Mouse (Mus musculus) brain, embryonic 14.5 days (tissue): ENCODE data around the gene Cfp. TPM values are rescaled to one million over a fixed set of nuclear protein-coding genes. Genes with fewer than 3 reads are reported as not detected.

Experiments used
- DNase-seq: peaks from one replicate; pipeline ENCODE4 v3.0.0-alpha.2; 2011; ENCODE audit warnings: low read depth
- CTCF ChIP-seq: fragments of 200-500 bp; IDR thresholded peaks from 2 replicates; pipeline ENCODE4 v1.5.1; 2012; ENCODE audit warnings: inconsistent platforms, mild to moderate bottlenecking, moderate library complexity, borderline replicate concordance; ENCODE audit not compliant: insufficient read depth, insufficient read length; ENCODE audit errors: extremely low read depth
- POLR2A ChIP-seq: fragments of 200-500 bp; IDR thresholded peaks from 2 replicates; pipeline ENCODE4 v1.6.1; 2012; ENCODE audit warnings: mild to moderate bottlenecking, inconsistent platforms, borderline replicate concordance; ENCODE audit not compliant: poor library complexity, insufficient read depth, insufficient read length, severe bottlenecking; ENCODE audit errors: extremely low read depth
- polyA plus RNA-seq: library from polyadenylated mRNA; depleted of rRNA; stranded (reverse); fragments of >200 nt; gene quantifications from 2 replicates; pipeline ENCODE4 v1.2.3, GENCODE M21; 2012; rRNA removed

Gene Cfp
- polyA plus RNA-seq, 1 experiment = 25.4 TPM

GRCm38 (mm10) chrX:20913726-20914125 is 17.6 kb downstream of the Cfp start:
- TF ChIP-seq POLR2A (no peak), CTCF (no peak)
- no peak for DNase-seq

- no peak for DNase-seq
- TF ChIP-seq CTCF (no peak), POLR2A (no peak)
These were observed 21.3 kb downstream of the Cfp start for GRCm38 (mm10) chrX:20910074-20910473.

Other genes starting within 250 kb of the Cfp start
- gene Cdk16, start 243.6 kb downstream of the Cfp start, polyA plus RNA-seq = 251 and 271 TPM in 2 replicates
- 110 and 114 TPM in 2 replicates for gene Usp11, start 227.6 kb downstream of the Cfp start, polyA plus RNA-seq
- 229 and 263 TPM in 2 replicates for gene Araf, start 133.7 kb downstream of the Cfp start, polyA plus RNA-seq
- 3.9 and 5.9 TPM in 2 replicates for gene Timp1, start 61.4 kb downstream of the Cfp start, polyA plus RNA-seq
- gene Syn1, start 10.6 kb downstream of the Cfp start, polyA plus RNA-seq = 28.2 and 68.1 TPM in 2 replicates
- 36.4 and 40.7 TPM in 2 replicates for gene Elk1, start 19.1 kb upstream of the Cfp start, polyA plus RNA-seq
- gene Uxt, start 30.5 kb upstream of the Cfp start, polyA plus RNA-seq = 17.2 and 26.1 TPM in 2 replicates
- gene Zfp182, start 130.8 kb upstream of the Cfp start, polyA plus RNA-seq = 7.4 and 7.9 TPM in 2 replicates
- not detected in 2 replicates for gene Spaca5, start 136.9 kb upstream of the Cfp start, polyA plus RNA-seq
- 1.6 and 2.3 TPM in 2 replicates for gene Zfp300, start 158.0 kb upstream of the Cfp start, polyA plus RNA-seq
- gene Ssxa1, start 184.3 kb upstream of the Cfp start, polyA plus RNA-seq = not detected in 2 replicates
- gene Gm21876, start 244.1 kb upstream of the Cfp start, polyA plus RNA-seq = not detected in 2 replicates